Mouse (Mus musculus) ES-Bruce4 (cell line): Measurements from ENCODE around the gene Csrnp3.

Experiments
- CTCF ChIP-seq: IDR thresholded peaks from one replicate; pipeline ENCODE4 v1.8.1; 2011; ENCODE audit warnings: low read depth, low read length
- EP300 ChIP-seq: IDR thresholded peaks from 2 replicates; pipeline ENCODE4 v1.6.1; 2011; ENCODE audit warnings: low read depth, low read length; ENCODE audit not compliant: insufficient read depth
- POLR2A ChIP-seq: IDR thresholded peaks from one replicate; pipeline ENCODE4 v1.8.1; 2011; ENCODE audit warnings: low read length; ENCODE audit not compliant: insufficient read depth

DNA sequence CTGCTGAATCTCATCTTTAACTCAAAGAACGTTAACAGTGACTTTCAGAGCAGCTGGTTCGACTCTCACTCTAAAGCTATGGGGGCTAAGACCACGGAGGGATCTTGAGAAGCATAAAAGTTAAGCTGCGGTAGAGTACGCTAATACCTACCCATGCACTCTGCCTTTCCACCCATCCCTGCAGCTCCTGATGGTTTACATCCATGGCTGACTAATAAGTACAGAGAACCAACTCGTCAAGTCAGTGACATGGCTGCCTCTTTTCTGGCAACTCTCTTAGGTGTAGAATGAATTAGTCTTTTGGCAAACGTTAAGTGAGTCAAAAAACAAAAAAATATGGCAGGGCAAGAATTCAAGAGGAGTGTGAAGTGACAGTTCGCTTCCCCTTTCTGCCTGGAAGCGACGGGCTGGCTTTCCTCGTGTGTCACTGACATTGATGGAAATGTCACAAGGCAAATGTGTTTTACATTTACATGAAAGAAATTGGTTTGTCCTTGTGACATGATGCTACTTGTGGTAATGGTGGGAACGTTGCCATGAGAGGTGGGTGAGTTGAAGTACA is 19.3 kb downstream of the Csrnp3 start:
- TF ChIP-seq POLR2A (no peak), CTCF (no peak), EP300 (no peak)
